Mouse (Mus musculus): ENCODE results near the gene Dcps.

The Dcps gene

GRCm38 (mm10) chr9:35108916-35109315, 66.9 kb downstream of the Dcps start:
- peak; percentile 91 to 92 for DNase-seq (ENCODE audit: low spot score in 2 of 2)

DNA sequence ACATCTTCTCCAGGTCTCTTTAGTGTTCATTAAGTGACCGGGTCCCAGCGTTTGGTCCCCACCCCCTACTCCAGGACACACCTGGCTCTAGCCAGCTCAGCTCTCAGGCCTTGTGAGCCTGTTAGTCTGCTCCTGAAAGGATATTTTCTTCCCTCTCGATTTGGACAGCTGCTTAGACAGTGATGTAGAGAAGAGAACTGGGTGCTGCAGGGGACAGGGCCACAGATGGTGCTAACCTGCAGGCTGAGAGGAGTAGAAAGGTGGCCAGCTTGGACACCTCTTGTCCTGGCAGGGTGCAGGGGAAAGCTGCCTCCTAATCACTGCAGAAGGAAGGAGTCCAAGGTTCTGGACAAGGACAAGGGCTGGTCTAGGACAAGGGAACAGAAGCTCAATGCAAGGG, 67.8 kb downstream of the Dcps start:
- DNase-seq (ENCODE audit: low spot score in 2 of 2): no peak

DNA sequence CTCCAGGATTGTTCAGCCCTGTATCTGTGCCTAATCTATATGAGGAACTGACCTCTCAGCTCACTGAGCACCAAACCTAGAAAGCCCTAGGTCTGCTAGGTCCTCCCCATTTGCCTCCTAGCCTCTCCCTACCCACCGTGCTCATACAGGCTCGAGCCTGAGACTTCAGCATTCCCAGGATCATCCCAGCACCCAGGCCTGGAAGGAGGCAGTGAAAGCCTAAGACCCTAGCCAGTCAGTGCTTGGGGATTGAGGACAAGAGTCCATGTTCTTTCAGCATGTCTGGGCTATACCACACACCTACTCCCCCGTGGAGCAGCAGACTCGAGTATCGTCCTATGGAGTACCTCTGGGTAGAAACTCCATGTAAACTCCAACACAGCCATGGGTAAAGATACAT, 68.5 kb downstream of the Dcps start:
- DNase-seq (ENCODE audit: low spot score in 2 of 2): no peak

GRCm38 (mm10) chr9:35105884-35106880, 69.7 kb downstream of the Dcps start:
- no peak for DNase-seq (ENCODE audit: low spot score in 2 of 2)

DNA sequence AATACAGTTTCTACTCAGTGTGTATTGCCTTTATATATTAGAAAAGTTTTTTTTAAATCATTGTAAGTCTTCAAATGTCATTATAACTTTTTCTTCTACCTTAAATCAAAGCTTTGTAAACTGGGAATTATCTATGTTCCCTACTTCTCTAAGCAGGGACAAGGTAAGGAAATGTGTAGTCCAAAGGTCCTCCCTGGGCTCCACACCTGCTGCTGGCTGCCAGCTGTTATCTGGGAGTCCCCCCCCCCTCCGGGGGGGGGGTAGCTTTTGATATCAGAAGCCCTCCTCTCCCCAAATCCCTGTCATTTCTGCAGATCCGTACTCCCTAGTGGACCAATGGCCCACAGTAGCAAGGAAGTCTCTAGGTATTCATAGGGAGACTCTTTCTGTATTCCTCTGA, 70.4 kb downstream of the Dcps start:
- no peak for DNase-seq (ENCODE audit: low spot score in 2 of 2)

- DNase-seq (ENCODE audit: low spot score in 2 of 2): no peak
Measured at GRCm38 (mm10) chr9:35104711-35105110, 71.2 kb downstream of the Dcps start.

DNA sequence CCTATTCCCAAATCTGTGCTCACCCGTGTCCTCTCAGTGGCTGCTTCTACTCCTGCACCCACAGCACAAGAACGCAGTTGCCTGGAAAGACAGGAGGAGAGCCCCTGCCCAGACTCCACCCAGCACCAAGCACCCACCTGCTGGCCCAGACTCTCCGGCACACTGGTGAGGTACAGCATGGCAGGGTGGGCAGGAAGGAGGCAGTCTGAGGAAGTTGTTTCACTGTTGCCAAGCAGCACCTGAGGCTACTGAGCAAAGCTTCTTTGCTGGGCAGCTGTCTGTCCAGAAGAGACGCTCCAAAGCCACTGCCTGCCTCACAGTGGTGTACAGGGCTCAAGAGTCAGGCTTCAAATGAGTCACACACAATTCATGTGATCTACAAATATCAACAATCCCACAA, 77.1 kb downstream of the Dcps start:
- DNase-seq (ENCODE audit: low spot score in 2 of 2): peak in 1 of 2 experiments; percentile 16

DNA sequence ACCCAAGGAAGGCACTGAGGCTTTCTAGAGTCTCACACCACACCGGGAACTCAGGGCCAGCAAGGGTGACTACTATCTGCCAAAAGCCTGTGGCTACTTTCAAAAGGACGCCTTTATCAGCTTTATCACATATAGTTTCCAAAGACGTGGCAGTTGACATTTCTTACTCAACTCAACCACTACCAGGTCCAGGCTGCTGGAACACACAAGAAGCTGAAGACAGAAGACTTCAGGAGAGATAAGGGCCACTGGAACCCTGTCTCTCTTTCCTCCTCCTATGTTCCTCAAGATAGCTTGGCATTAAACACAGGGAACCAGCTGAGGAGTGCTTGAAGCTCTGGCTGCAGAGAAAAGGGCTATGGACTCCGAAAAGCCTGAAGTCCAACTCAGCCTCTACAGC, 78.0 kb downstream of the Dcps start:
- peak in 1 of 2 experiments; percentile 9 for DNase-seq (ENCODE audit: low spot score in 2 of 2)

DNA sequence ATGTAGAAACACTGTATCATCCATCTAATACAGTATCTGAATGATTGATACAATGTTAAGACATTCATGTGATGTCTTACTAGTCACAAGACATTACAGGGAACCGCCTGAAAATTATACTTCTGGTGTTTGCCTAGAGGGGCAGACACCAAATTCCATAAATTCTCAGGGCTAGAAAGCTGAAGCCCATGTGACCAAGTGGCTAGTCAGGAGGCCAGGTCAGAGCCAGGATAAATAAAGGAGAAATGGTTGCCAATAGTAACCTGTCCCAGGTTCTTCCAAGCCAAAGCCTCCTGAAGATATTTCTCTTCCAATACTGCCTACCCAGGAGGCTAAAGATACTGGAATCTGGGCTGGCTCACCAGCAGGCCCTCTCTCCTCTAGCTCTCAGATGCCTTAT, 80.1 kb downstream of the Dcps start:
- DNase-seq (ENCODE audit: low spot score in 2 of 2): peak in 1 of 2 experiments; percentile 9

- no peak for DNase-seq (ENCODE audit: low spot score in 2 of 2)
Measured at GRCm38 (mm10) chr9:35093350-35093749, 82.5 kb downstream of the Dcps start.

DNA sequence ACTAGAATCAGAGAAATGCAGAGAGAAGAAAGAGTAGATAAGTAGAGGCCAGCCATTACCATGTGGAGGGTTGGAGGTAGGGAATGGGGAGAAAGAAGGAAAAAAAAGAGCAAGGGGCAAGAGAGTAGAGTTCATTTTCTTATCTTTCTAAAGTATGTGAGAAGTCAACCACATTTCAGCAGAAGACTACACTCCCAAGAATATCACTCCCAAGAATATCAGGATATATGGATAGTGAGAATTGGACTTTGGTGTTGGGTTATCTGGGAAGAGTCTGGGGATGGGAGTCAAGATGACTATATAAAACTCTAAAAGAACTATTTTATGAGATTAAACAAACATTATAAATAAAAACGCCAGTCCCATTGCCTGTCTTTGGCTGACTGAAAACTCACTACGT, 83.0 kb downstream of the Dcps start:
- no peak for DNase-seq (ENCODE audit: low spot score in 2 of 2)

All from right cerebral cortex, postnatal 10 days (tissue).